Mouse (Mus musculus): Measurements from ENCODE around the gene Ucn2.

- TF ChIP-seq POLR2A (IDR thresholded peaks at IDR 0.05; ENCODE audit: insufficient read depth, low read length): peak; percentile 84
- TF ChIP-seq CTCF (IDR thresholded peaks at IDR 0.05; ENCODE audit: low read depth, low read length): no peak
These were observed 5.7 kb downstream of the Ucn2 start, which contains the start of gene Pfkfb4 for GRCm38 (mm10) chr9:108991428-108992084.

Measured in ES-Bruce4 (cell line).